Mouse (Mus musculus) brown adipose tissue, adult 24 weeks (tissue): ENCODE measurements around the gene Mlip. TPM values are rescaled to one million over a fixed set of nuclear protein-coding genes. Genes with fewer than 3 reads are reported as not detected.
"Not testable (repeated sequence)": the region's sequence is repeated elsewhere in the genome, so short reads cannot be mapped to it uniquely, and the experiment has no call there.

Experiments
- H3K27ac ChIP-seq: fragments of 200-500 bp; replicated peaks from 2 replicates; pipeline ENCODE4 v1.5.1; 2012; ENCODE audit warnings: low read depth, mild to moderate bottlenecking, low read length
- H3K4me1 ChIP-seq: fragments of 200-500 bp; 2 replicates; pipeline ENCODE4 v1.6.1; 2012; ENCODE audit warnings: low read length, mixed read lengths; ENCODE audit not compliant: control insufficient read depth, insufficient read depth, insufficient read length
- H3K4me3 ChIP-seq: fragments of 200-500 bp; 2 replicates; pipeline ENCODE4 v1.5.1; 2012; ENCODE audit warnings: low read depth, mild to moderate bottlenecking, low read length, moderate library complexity; ENCODE audit not compliant: insufficient read depth
- polyA plus RNA-seq: library from polyadenylated mRNA; stranded (reverse); fragments of >200 nt; gene quantifications from 2 replicates; pipeline ENCODE4 v1.2.4, GENCODE M21; 2012; ENCODE audit not compliant: missing spikeins, insufficient read depth, insufficient read length

Mlip gene
- polyA plus RNA-seq, 1 experiment, result 5.0 TPM

GRCm38 (mm10) chr9:77370706-77371105 is 17.9 kb upstream of the Mlip start:
- Histone ChIP-seq H3K4me3 (no peak overlapping the region), H3K27ac (no peak overlapping the region), H3K4me1 (no peaks in the 10 kb centered on the region)

GRCm38 (mm10) chr9:77369262-77369661 is 16.5 kb upstream of the Mlip start:
- no peak overlapping the region for H3K27ac ChIP-seq
- no peak overlapping the region for H3K4me3 ChIP-seq
- H3K4me1 ChIP-seq, result no peaks in the 10 kb centered on the region

GRCm38 (mm10) chr9:77364681-77365080 is 11.9 kb upstream of the Mlip start:
- H3K4me3 ChIP-seq, H3K4me1 ChIP-seq, H3K27ac ChIP-seq: not testable (repeated sequence)

GRCm38 (mm10) chr9:77362906-77363305 is 10.1 kb upstream of the Mlip start:
- Histone ChIP-seq H3K27ac (no peak overlapping the region), H3K4me1 (no peaks in the 10 kb centered on the region), H3K4me3 (no peak overlapping the region)

GRCm38 (mm10) chr9:77360654-77361053 is 7.9 kb upstream of the Mlip start:
- Histone ChIP-seq H3K27ac (no peak overlapping the region), H3K4me3 (no peak overlapping the region), H3K4me1 (no peaks in the 10 kb centered on the region)

- Histone ChIP-seq H3K4me1 (no peaks in the 10 kb centered on the region), H3K27ac (no peak overlapping the region), H3K4me3 (no peak overlapping the region)
These were observed 6.7 kb upstream of the Mlip start for GRCm38 (mm10) chr9:77359278-77359973.

- Histone ChIP-seq H3K27ac (no peak overlapping the region), H3K4me1 (no peaks in the 10 kb centered on the region), H3K4me3 (no peak overlapping the region)
These were observed 1.2 kb upstream of the Mlip start for GRCm38 (mm10) chr9:77353942-77354341.

- H3K27ac ChIP-seq, result no peak overlapping the region
- H3K4me3 ChIP-seq, result no peak overlapping the region
- no peaks in the 10 kb centered on the region for H3K4me1 ChIP-seq
These were observed 5.1 kb downstream of the Mlip start for GRCm38 (mm10) chr9:77347704-77348103.

GRCm38 (mm10) chr9:77344318-77344717 is 8.5 kb downstream of the Mlip start:
- H3K4me3 ChIP-seq, result no peak overlapping the region
- no peaks in the 10 kb centered on the region for H3K4me1 ChIP-seq
- no peak overlapping the region for H3K27ac ChIP-seq

GRCm38 (mm10) chr9:77340159-77340862 is 12.5 kb downstream of the Mlip start:
- Histone ChIP-seq H3K4me1 (no peaks in the 10 kb centered on the region), H3K27ac (no peak overlapping the region), H3K4me3 (no peak overlapping the region; the same call in 1 of the 2 replicates)

GRCm38 (mm10) chr9:77339571-77340148 is 13.1 kb downstream of the Mlip start:
- Histone ChIP-seq H3K27ac (no peak overlapping the region), H3K4me1 (no peaks in the 10 kb centered on the region), H3K4me3 (no peak overlapping the region)

- H3K4me1 ChIP-seq, result no peaks in the 10 kb centered on the region
- no peak overlapping the region for H3K4me3 ChIP-seq
- H3K27ac ChIP-seq, result no peak overlapping the region
These were observed 17.4 kb downstream of the Mlip start for GRCm38 (mm10) chr9:77335370-77335769.

- no peak overlapping the region for H3K27ac ChIP-seq
- H3K4me1 ChIP-seq, result no peaks in the 10 kb centered on the region
- H3K4me3 ChIP-seq, result no peak overlapping the region
These were observed 34.4 kb downstream of the Mlip start for GRCm38 (mm10) chr9:77318346-77318745.

GRCm38 (mm10) chr9:77310548-77310947 is 42.2 kb downstream of the Mlip start:
- H3K4me3 ChIP-seq, result no peak overlapping the region
- H3K27ac ChIP-seq, result no peak overlapping the region
- no peaks in the 10 kb centered on the region for H3K4me1 ChIP-seq

- Histone ChIP-seq H3K27ac (no peak overlapping the region), H3K4me1 (no peaks in the 10 kb centered on the region), H3K4me3 (no peak overlapping the region)
These were observed 47.4 kb downstream of the Mlip start for GRCm38 (mm10) chr9:77305417-77305816.

- Histone ChIP-seq H3K4me1 (no peaks in the 10 kb centered on the region), H3K27ac (no peak overlapping the region; the same call in 1 of the 2 replicates), H3K4me3 (no peak overlapping the region)
These were observed 50.4 kb downstream of the Mlip start for GRCm38 (mm10) chr9:77302340-77302739.
